Mouse (Mus musculus): ENCODE results near the gene Henmt1. TPM values are rescaled to one million over a fixed set of nuclear protein-coding genes. Genes with fewer than 3 reads are reported as not detected.

The Henmt1 gene
- polyA plus RNA-seq, 1 experiment from 2014 or later: 0.43 TPM

DNA sequence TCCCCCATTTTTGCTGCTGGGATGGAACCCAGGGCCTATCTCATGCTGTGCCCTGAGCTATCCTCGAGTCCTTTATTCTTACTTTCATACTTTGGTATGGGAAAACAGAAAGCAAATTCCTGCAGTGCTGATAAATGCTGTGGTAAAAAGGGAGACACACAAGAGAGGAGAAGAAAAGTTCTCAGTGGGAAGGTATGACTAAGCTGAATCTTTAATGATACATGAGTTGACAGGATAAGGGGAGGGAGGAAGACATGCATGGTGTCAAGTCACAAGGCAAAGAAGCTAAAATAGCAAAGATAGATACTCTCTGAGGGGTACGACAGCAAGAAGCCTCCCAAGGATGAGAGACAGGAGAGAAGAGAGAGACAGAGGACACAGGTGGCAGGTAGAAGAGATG is 55.7 kb downstream of the Henmt1 start:
- H3K27ac ChIP-seq (ENCODE audit: low read length): no peak overlapping the region
- H3K4me1 ChIP-seq (ENCODE audit: control insufficient read depth, insufficient read depth, low read length): no peaks in the 10 kb centered on the region
- WGBS: 83% methylated on average over 2 of the region's 2 CpGs
- no peaks in the 10 kb centered on the region for H3K9me3 ChIP-seq (ENCODE audit: control insufficient read depth, low read depth, low read length)
- no peak for ATAC-seq (ENCODE audit: insufficient number of reproducible peaks, insufficient read depth, low FRiP score, low read depth)
- H3K4me3 ChIP-seq (ENCODE audit: low read depth, low read length): no peak overlapping the region
- H3K36me3 ChIP-seq (ENCODE audit: control insufficient read depth, insufficient read depth, low read length): peaks cover 18% of the 10 kb centered on the region
- H3K9ac ChIP-seq (replicated peaks; ENCODE audit: low read depth, low read length): no peak overlapping the region
- H3K27me3 ChIP-seq (ENCODE audit: control insufficient read depth, insufficient read depth, low read length): no peaks in the 10 kb centered on the region
- no peak overlapping the region for H3K4me2 ChIP-seq (replicated peaks; ENCODE audit: low read depth, low read length)

DNA sequence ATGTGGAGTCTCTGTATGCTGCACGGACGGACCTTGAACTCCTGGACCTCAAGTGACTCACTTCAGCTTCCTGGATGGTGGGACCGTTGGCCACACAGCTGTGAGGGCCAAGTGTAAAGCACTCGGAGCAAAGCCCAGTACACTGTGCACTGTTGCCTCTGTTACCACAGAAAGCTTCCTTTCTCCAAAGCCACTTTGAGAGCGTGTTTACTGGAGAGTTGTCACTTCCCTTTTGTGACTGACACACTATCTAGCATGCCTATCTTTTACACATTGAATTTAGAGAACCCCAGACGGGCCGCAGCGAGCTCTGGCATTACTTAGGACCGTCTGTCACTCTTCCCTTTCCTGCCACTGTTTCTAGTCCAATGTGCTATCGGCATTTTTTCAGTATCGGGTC is 57.6 kb downstream of the Henmt1 start:
- Histone ChIP-seq H3K9ac (replicated peaks; ENCODE audit: low read depth, low read length) (no peak overlapping the region), H3K9me3 (ENCODE audit: control insufficient read depth, low read depth, low read length) (no peaks in the 10 kb centered on the region), H3K4me2 (replicated peaks; ENCODE audit: low read depth, low read length) (no peak overlapping the region), H3K4me3 (ENCODE audit: low read depth, low read length) (no peak overlapping the region), H3K4me1 (ENCODE audit: control insufficient read depth, insufficient read depth, low read length) (no peaks in the 10 kb centered on the region), H3K27ac (ENCODE audit: low read length) (no peak overlapping the region), H3K36me3 (ENCODE audit: control insufficient read depth, insufficient read depth, low read length) (peaks cover 5% of the 10 kb centered on the region), H3K27me3 (ENCODE audit: control insufficient read depth, insufficient read depth, low read length) (no peaks in the 10 kb centered on the region)
- no peak for ATAC-seq (ENCODE audit: insufficient number of reproducible peaks, insufficient read depth, low FRiP score, low read depth)
- 65% methylated on average over 11 of the region's 11 CpGs for WGBS

DNA sequence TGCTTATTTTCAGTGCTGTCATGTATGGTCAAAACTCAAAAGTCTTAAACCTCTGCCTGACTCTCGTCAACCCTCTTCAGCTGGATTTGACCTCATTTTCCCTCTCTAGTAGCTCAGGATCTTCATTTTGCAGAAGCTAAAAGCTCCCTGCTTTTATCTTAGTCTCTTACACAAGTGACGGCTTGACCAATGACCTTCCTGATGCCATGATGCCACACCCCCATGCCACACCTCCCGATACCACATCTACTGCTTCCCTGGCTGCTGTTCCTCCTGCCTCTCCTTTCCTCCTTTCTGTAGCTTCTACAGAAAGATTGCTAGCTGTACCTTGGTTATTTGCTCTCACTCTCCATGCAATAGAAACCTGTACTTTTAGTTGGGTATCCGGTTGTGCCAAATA is 58.1 kb downstream of the Henmt1 start:
- Histone ChIP-seq H3K4me3 (ENCODE audit: low read depth, low read length) (no peak overlapping the region), H3K27me3 (ENCODE audit: control insufficient read depth, insufficient read depth, low read length) (no peaks in the 10 kb centered on the region), H3K4me1 (ENCODE audit: control insufficient read depth, insufficient read depth, low read length) (no peaks in the 10 kb centered on the region), H3K27ac (ENCODE audit: low read length) (no peak overlapping the region), H3K4me2 (replicated peaks; ENCODE audit: low read depth, low read length) (no peak overlapping the region), H3K36me3 (ENCODE audit: control insufficient read depth, insufficient read depth, low read length) (peaks cover 4% of the 10 kb centered on the region), H3K9me3 (ENCODE audit: control insufficient read depth, low read depth, low read length) (no peaks in the 10 kb centered on the region), H3K9ac (replicated peaks; ENCODE audit: low read depth, low read length) (no peak overlapping the region)
- ATAC-seq (ENCODE audit: insufficient number of reproducible peaks, insufficient read depth, low FRiP score, low read depth): no peak
- 57% methylated on average over 4 of the region's 4 CpGs for WGBS

DNA sequence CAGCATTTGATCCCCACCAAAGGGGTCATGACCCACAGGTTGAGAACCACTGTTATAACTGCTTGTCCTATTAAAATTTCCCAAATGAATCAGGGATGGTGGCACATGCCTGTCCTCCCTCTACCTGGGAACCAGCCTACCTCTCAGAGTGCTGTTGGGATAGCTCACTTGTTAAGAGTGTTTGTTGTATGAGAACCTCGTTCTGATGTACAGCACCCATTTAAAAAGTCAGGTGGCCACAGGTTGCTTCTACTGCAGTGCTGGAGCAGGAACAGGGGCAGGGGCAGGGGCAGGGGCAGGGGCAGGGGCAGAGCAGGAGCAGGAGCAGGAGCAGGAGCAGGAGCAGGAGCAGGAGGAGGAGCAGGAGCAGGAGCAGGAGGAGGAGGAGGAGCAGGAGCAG is 59.5 kb downstream of the Henmt1 start:
- no peak overlapping the region for H3K27ac ChIP-seq (ENCODE audit: low read length)
- ATAC-seq (ENCODE audit: insufficient number of reproducible peaks, insufficient read depth, low FRiP score, low read depth): no peak
- no peaks in the 10 kb centered on the region for H3K4me1 ChIP-seq (ENCODE audit: control insufficient read depth, insufficient read depth, low read length)
- no peak overlapping the region for H3K4me2 ChIP-seq (replicated peaks; ENCODE audit: low read depth, low read length)
- no peak overlapping the region for H3K4me3 ChIP-seq (ENCODE audit: low read depth, low read length)
- H3K27me3 ChIP-seq (ENCODE audit: control insufficient read depth, insufficient read depth, low read length): no peaks in the 10 kb centered on the region
- no peaks in the 10 kb centered on the region for H3K9me3 ChIP-seq (ENCODE audit: control insufficient read depth, low read depth, low read length)
- no peak overlapping the region for H3K9ac ChIP-seq (replicated peaks; ENCODE audit: low read depth, low read length)
- 85% methylated on average over 1 of the region's 1 CpGs for WGBS
- H3K36me3 ChIP-seq (ENCODE audit: control insufficient read depth, insufficient read depth, low read length): peaks cover 4% of the 10 kb centered on the region

DNA sequence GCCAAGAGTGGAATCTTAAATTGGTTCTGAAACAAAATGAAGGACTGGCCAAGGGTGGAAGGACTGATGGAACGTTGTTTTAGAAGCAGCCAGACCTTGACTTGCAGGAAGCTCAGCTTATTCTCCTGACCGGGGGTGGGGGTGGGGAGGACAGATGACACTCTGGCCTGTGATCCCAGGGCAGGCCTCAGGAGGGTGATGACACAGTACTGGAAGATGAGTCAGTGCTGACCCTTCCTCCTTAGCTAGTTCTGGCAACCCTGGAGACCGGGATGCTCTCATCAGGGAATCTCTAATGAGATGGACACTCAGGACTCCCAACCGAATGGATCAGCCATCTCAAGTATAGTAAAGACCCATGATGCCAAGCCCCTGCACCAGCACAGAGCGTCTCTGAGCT is 66.1 kb downstream of the Henmt1 start:
- no peak for ATAC-seq (ENCODE audit: insufficient number of reproducible peaks, insufficient read depth, low FRiP score, low read depth)
- WGBS: 81% methylated on average over 5 of the region's 5 CpGs
- no peaks in the 10 kb centered on the region for H3K9me3 ChIP-seq (ENCODE audit: control insufficient read depth, low read depth, low read length)
- H3K27ac ChIP-seq (ENCODE audit: low read length): no peak overlapping the region
- H3K9ac ChIP-seq (replicated peaks; ENCODE audit: low read depth, low read length): no peak overlapping the region
- no peak overlapping the region for H3K4me2 ChIP-seq (replicated peaks; ENCODE audit: low read depth, low read length)
- peaks cover 8% of the 10 kb centered on the region for H3K4me1 ChIP-seq (ENCODE audit: control insufficient read depth, insufficient read depth, low read length)
- peaks cover 4% of the 10 kb centered on the region for H3K36me3 ChIP-seq (ENCODE audit: control insufficient read depth, insufficient read depth, low read length)
- no peak overlapping the region for H3K4me3 ChIP-seq (ENCODE audit: low read depth, low read length)
- no peaks in the 10 kb centered on the region for H3K27me3 ChIP-seq (ENCODE audit: control insufficient read depth, insufficient read depth, low read length)

DNA sequence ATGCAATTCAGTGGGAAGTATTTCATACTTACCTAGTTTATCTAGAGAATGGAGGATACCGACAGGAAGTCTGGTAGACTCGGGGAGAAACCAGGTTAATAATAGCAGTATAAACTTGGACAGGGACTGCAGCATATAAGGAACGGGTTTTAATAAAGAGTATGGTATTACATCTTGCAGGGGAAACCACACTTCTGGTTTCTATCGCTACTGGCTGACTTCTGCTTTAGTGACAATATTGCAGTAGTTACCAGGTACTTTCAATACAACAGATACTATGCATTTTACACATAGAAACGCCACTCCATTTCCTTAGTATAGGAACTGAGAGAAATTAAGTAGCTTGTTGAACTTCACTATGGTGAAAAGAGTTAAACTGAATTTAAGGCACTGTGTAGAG is 68.5 kb downstream of the Henmt1 start:
- Histone ChIP-seq H3K4me2 (replicated peaks; ENCODE audit: low read depth, low read length) (no peak overlapping the region), H3K36me3 (ENCODE audit: control insufficient read depth, insufficient read depth, low read length) (no peaks in the 10 kb centered on the region), H3K9me3 (ENCODE audit: control insufficient read depth, low read depth, low read length) (no peaks in the 10 kb centered on the region), H3K9ac (replicated peaks; ENCODE audit: low read depth, low read length) (no peak overlapping the region), H3K4me3 (ENCODE audit: low read depth, low read length) (no peak overlapping the region), H3K27me3 (ENCODE audit: control insufficient read depth, insufficient read depth, low read length) (no peaks in the 10 kb centered on the region), H3K4me1 (ENCODE audit: control insufficient read depth, insufficient read depth, low read length) (peaks cover 20% of the 10 kb centered on the region), H3K27ac (ENCODE audit: low read length) (no peak overlapping the region)
- WGBS: 81% methylated on average over 5 of the region's 5 CpGs
- no peak for ATAC-seq (ENCODE audit: insufficient number of reproducible peaks, insufficient read depth, low FRiP score, low read depth)

Other genes starting within 250 kb of the Henmt1 start
- gene Gpsm2, start 217.6 kb upstream of the Henmt1 start, polyA plus RNA-seq (2014; fragmentation: Nextera tagmentation; extraction: Ambion mirVana): 58.5 and 63.4 TPM in 2 replicates
- 0.24 and 0.41 TPM in 2 replicates for gene Aknad1, start 200.2 kb upstream of the Henmt1 start, polyA plus RNA-seq (2014; fragmentation: Nextera tagmentation; extraction: Ambion mirVana)
- gene Stxbp3, start 99.3 kb upstream of the Henmt1 start, polyA plus RNA-seq (2014; fragmentation: Nextera tagmentation; extraction: Ambion mirVana): 41.4 and 43.6 TPM in 2 replicates
- gene Fndc7, start 49.9 kb upstream of the Henmt1 start, polyA plus RNA-seq (2014; fragmentation: Nextera tagmentation; extraction: Ambion mirVana): not detected in 2 replicates
- gene Prpf38b, start 28.1 kb upstream of the Henmt1 start, polyA plus RNA-seq (2014; fragmentation: Nextera tagmentation; extraction: Ambion mirVana): 73.7 and 77.1 TPM in 2 replicates
- gene Gm9857, start 572 bp downstream of the Henmt1 start, polyA plus RNA-seq (2014; fragmentation: Nextera tagmentation; extraction: Ambion mirVana): not detected in 2 replicates
- gene Fam102b, start 87.7 kb downstream of the Henmt1 start, polyA plus RNA-seq (2014; fragmentation: Nextera tagmentation; extraction: Ambion mirVana): 18.0 and 19.5 TPM in 2 replicates
- not detected in 2 replicates for gene Slc25a54, start 140.6 kb downstream of the Henmt1 start, polyA plus RNA-seq (2014; fragmentation: Nextera tagmentation; extraction: Ambion mirVana)
- 43.8 and 47.0 TPM in 2 replicates for gene Slc25a24, start 183.3 kb downstream of the Henmt1 start, polyA plus RNA-seq (2014; fragmentation: Nextera tagmentation; extraction: Ambion mirVana)